Mouse (Mus musculus) liver, adult 2 months (tissue): ENCODE measurements around the gene Cyp2u1.

Experiments used
- CTCF ChIP-seq: fragments of 200-500 bp; IDR thresholded peaks from 2 replicates; pipeline ENCODE4 v1.5.1; 2011; ENCODE audit warnings: low read depth, low read length, control low read depth
- POLR2A ChIP-seq: fragments of 200-500 bp; IDR thresholded peaks from 2 replicates; pipeline ENCODE4 v1.6.1; 2011; ENCODE audit warnings: low read length, control low read depth; ENCODE audit not compliant: insufficient read depth; ENCODE audit errors: extremely low read depth

GRCm38 (mm10) chr3:131310572-131310971, 7.5 kb upstream of the Cyp2u1 start:
- no peak for TF ChIP-seq CTCF
- TF ChIP-seq POLR2A = no peak
